7 mouse cellular contexts compared by ENCODE assay signal in genomic region chr13:3609780-3610117, GRCm38 (mm10). TPM values are rescaled to one million over a fixed set of nuclear protein-coding genes. Genes with fewer than 3 reads are reported as not detected.
DNase-seq lines count a peak whose midpoint lies in the region; ATAC-seq lines count a peak whose summit lies in the region.

No protein-coding gene starts in this region.

- ATAC-seq in neural tube, embryonic 11.5 days (ENCODE audit: insufficient read depth, low FRiP score, low TSS enrichment), result no peak
- ATAC-seq in forebrain, embryonic 11.5 days (replicated peaks; ENCODE audit: low FRiP score), result no peak
- no peak for ATAC-seq in liver, embryonic 12.5 days
- no peak for ATAC-seq in stomach, embryonic 16.5 days (ENCODE audit: insufficient read depth, low FRiP score)

- H3K4me3 ChIP-seq in neural tube, embryonic 11.5 days (ENCODE audit: low read depth, low read length), result peak overlapping the region; percentile 80
- H3K4me3 ChIP-seq in forebrain, embryonic 11.5 days (ENCODE audit: low read depth, low read length), result peak overlapping the region; percentile 87
- H3K4me3 ChIP-seq in liver, embryonic 12.5 days, result peak overlapping the region; percentile 94
- H3K4me3 ChIP-seq in stomach, embryonic 16.5 days (replicated peaks; ENCODE audit: low read length), result peak overlapping the region; percentile 88

- no peaks in the 10 kb centered on the region for H3K27me3 ChIP-seq in neural tube, embryonic 11.5 days (ENCODE audit: control insufficient read depth, insufficient read depth, low read length)
- H3K27me3 ChIP-seq in forebrain, embryonic 11.5 days (ENCODE audit: control insufficient read depth, insufficient read depth, low read length), result no peaks in the 10 kb centered on the region
- H3K27me3 ChIP-seq in liver, embryonic 12.5 days (replicated peaks), result no peaks in the 10 kb centered on the region
- H3K27me3 ChIP-seq in stomach, embryonic 16.5 days (ENCODE audit: control insufficient read depth, insufficient read depth, low read length), result no peaks in the 10 kb centered on the region

- H3K9ac ChIP-seq in neural tube, embryonic 11.5 days (ENCODE audit: low read length), result peak overlapping the region; percentile 68
- peak overlapping the region; percentile 87 for H3K9ac ChIP-seq in forebrain, embryonic 11.5 days (ENCODE audit: low read length)
- peak overlapping the region; percentile 90 for H3K9ac ChIP-seq in liver, embryonic 12.5 days
- H3K9ac ChIP-seq in stomach, embryonic 16.5 days (ENCODE audit: low read length), result peak overlapping the region; percentile 87

- no peak for DNase-seq in neural tube, embryonic 11.5 days (ENCODE audit: low spot score)
- DNase-seq in neural tube, embryonic 10.5 days (ENCODE audit: extremely low spot score, low spot score), result no peak
- no peak for DNase-seq in forebrain, embryonic 11.5 days (ENCODE audit: low spot score)
- no peak for DNase-seq in layer of hippocampus, adult 8-10 months (ENCODE audit: low spot score in 2 of 2)
- DNase-seq in right cerebral cortex, adult 2 months (ENCODE audit: low spot score in 2 of 2), result no peak

- 29% methylated on average over 8 of the region's 8 CpGs for WGBS in neural tube, embryonic 11.5 days
- 23% methylated on average over 8 of the region's 8 CpGs for WGBS in forebrain, embryonic 11.5 days
- WGBS in liver, embryonic 12.5 days (ENCODE audit: insufficient replicate concordance), result 14% methylated on average over 8 of the region's 8 CpGs
- WGBS in stomach, embryonic 16.5 days, result 11% methylated on average over 8 of the region's 8 CpGs

- no peaks in the 10 kb centered on the region for H3K36me3 ChIP-seq in neural tube, embryonic 11.5 days (ENCODE audit: control insufficient read depth, insufficient read depth, low read length)
- H3K36me3 ChIP-seq in forebrain, embryonic 11.5 days (ENCODE audit: control insufficient read depth, insufficient read depth, low read length), result no peaks in the 10 kb centered on the region
- H3K36me3 ChIP-seq in liver, embryonic 12.5 days, result peaks cover 2% of the 10 kb centered on the region; the same call in 1 of the 2 replicates
- no peaks in the 10 kb centered on the region for H3K36me3 ChIP-seq in stomach, embryonic 16.5 days (ENCODE audit: control insufficient read depth, insufficient read depth, low read length)

- H3K4me1 ChIP-seq in neural tube, embryonic 11.5 days (ENCODE audit: control insufficient read depth, insufficient read depth, low read length), result no peaks in the 10 kb centered on the region
- 0 out of 2 replicates have a peak, but pooled peaks cover 2% of the 10 kb centered on the region for H3K4me1 ChIP-seq in forebrain, embryonic 11.5 days (replicated peaks; ENCODE audit: control insufficient read depth, insufficient read depth, low read length)
- peaks cover 4% of the 10 kb centered on the region; the same call in 1 of the 2 replicates for H3K4me1 ChIP-seq in liver, embryonic 12.5 days
- H3K4me1 ChIP-seq in stomach, embryonic 16.5 days (ENCODE audit: control insufficient read depth, insufficient read depth, low read length), result no peaks in the 10 kb centered on the region

- no peak overlapping the region for H3K27ac ChIP-seq in neural tube, embryonic 11.5 days (ENCODE audit: low read depth, low read length)
- no peak overlapping the region for H3K27ac ChIP-seq in forebrain, embryonic 11.5 days (ENCODE audit: low read depth, low read length)
- H3K27ac ChIP-seq in liver, embryonic 12.5 days, result peak overlapping the region; percentile 93; the same call in 1 of the 2 replicates
- H3K27ac ChIP-seq in stomach, embryonic 16.5 days (ENCODE audit: low read length), result peak overlapping the region; percentile 93; the same call in 1 of the 2 replicates

- peak overlapping the region; percentile 73 for H3K4me2 ChIP-seq in neural tube, embryonic 11.5 days (ENCODE audit: low read depth)
- H3K4me2 ChIP-seq in forebrain, embryonic 11.5 days (ENCODE audit: low read depth, low read length, severe bottlenecking), result peak overlapping the region; percentile 72
- H3K4me2 ChIP-seq in liver, embryonic 12.5 days, result peak overlapping the region; percentile 92
- peak overlapping the region; percentile 70 for H3K4me2 ChIP-seq in stomach, embryonic 16.5 days (ENCODE audit: low read depth, low read length)

- no peaks in the 10 kb centered on the region for H3K9me3 ChIP-seq in neural tube, embryonic 11.5 days (ENCODE audit: control insufficient read depth, low read length)
- no peaks in the 10 kb centered on the region for H3K9me3 ChIP-seq in forebrain, embryonic 11.5 days (ENCODE audit: control insufficient read depth, low read length)
- 0 out of 2 replicates have a peak, but pooled peaks cover 4% of the 10 kb centered on the region for H3K9me3 ChIP-seq in liver, embryonic 12.5 days (replicated peaks)
- H3K9me3 ChIP-seq in stomach, embryonic 16.5 days (replicated peaks; ENCODE audit: control insufficient read depth, low read length), result 0 out of 2 replicates have a peak, but pooled peaks cover 2% of the 10 kb centered on the region

RNA-seq across cellular contexts. Expression of gene Fam208b, which starts 1.2 kb away (rescaled TPM):
- polyA plus RNA-seq in neural tube, embryonic 11.5 days (2014; fragmentation: Nextera tagmentation; extraction: Ambion mirVana), result 22.7 and 23.4 TPM in 2 replicates
- polyA plus RNA-seq in forebrain, embryonic 11.5 days (2014; fragmentation: Nextera tagmentation; extraction: Ambion mirVana), result 25.5 and 30.3 TPM in 2 replicates
- 7.4 and 7.8 TPM in 2 replicates for polyA plus RNA-seq in liver, embryonic 12.5 days (2016; fragmentation: Nextera tagmentation; extraction: Ambion mirVana)
- polyA plus RNA-seq in stomach, embryonic 16.5 days (2015; fragmentation: Nextera tagmentation; extraction: Ambion mirVana), result 10.5 and 11.2 TPM in 2 replicates
- 10 to 100 TPM; 25.0 to 35.6 (median 28.9) TPM for total RNA-seq in layer of hippocampus, adult 8-10 months (2022)

RNA-seq across cellular contexts. Expression of gene Asb13, which starts 24.1 kb away (rescaled TPM):
- polyA plus RNA-seq in neural tube, embryonic 11.5 days (2014; fragmentation: Nextera tagmentation; extraction: Ambion mirVana), result 9.7 and 11.9 TPM in 2 replicates
- polyA plus RNA-seq in forebrain, embryonic 11.5 days (2014; fragmentation: Nextera tagmentation; extraction: Ambion mirVana), result 12.1 and 15.0 TPM in 2 replicates
- polyA plus RNA-seq in liver, embryonic 12.5 days (2016; fragmentation: Nextera tagmentation; extraction: Ambion mirVana), result 3.3 and 3.6 TPM in 2 replicates
- polyA plus RNA-seq in stomach, embryonic 16.5 days (2015; fragmentation: Nextera tagmentation; extraction: Ambion mirVana), result 15.1 and 16.4 TPM in 2 replicates
- total RNA-seq in layer of hippocampus, adult 8-10 months (2022), result 10 to 100 TPM; 35.5 to 38.5 (median 36.9) TPM

Comparison
In these comparisons a context has a peak if more than half of its experiments do, and no peak if none do; other contexts are left out.
1. H3K27ac ChIP-seq: peak in liver, embryonic 12.5 days (single experiment) and stomach, embryonic 16.5 days (single experiment); none in neural tube, embryonic 11.5 days (single experiment) and forebrain, embryonic 11.5 days (single experiment).
2. Peak in every context shown above with its lines, with median percentiles within 50 percentile points of each other: H3K4me2 ChIP-seq, H3K4me3 ChIP-seq and H3K9ac ChIP-seq.